Mouse (Mus musculus): ENCODE results near the gene Rbm7. TPM values are rescaled to one million over a fixed set of nuclear protein-coding genes. Genes with fewer than 3 reads are reported as not detected.
A peak's percentile ranks its signal among the peaks of the same experiment; 100 is the strongest.

Rbm7 gene
- polyA plus RNA-seq, 1 experiment from 2014 or later: 54.0 TPM

DNA sequence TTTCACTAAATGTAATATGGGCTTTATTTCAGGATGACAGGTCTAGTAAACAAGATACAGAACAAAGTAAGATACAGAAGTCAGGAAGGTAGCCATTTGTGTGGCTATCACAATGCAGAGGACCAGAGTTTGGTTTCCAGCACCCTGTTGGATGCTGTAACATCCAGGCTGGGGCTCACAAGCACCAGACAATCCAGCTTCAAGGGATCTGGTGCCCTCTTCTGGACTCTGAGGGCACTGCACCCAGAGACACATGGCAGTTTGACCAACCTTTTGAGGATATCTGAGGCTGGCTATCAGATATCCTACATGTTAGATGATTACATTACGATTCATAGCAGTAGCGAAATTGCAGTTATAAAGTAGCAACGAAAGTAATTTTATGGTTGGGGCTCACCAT is 29.4 kb downstream of the Rbm7 start:
- H3K4me2 ChIP-seq (ENCODE audit: low read depth, low read length): no peak overlapping the region
- no peaks in the 10 kb centered on the region for H3K27me3 ChIP-seq (ENCODE audit: insufficient read depth, low read length)
- peak; percentile 70 for TF ChIP-seq CTCF (IDR thresholded peaks at IDR 0.05; ENCODE audit: low read depth)
- TF ChIP-seq EP300 (IDR thresholded peaks at IDR 0.05; ENCODE audit: low read depth): no peak
- ATAC-seq (no peak), DNase-seq (peak; percentile 34)
- H3K4me3 ChIP-seq (ENCODE audit: low read depth, low read length): no peak overlapping the region
- no peak overlapping the region for H3K27ac ChIP-seq (ENCODE audit: low read depth)
- H3K9ac ChIP-seq (replicated peaks): no peak overlapping the region
- 90% methylated on average over 3 of the region's 3 CpGs for WGBS (ENCODE audit: insufficient replicate concordance)
- no peaks in the 10 kb centered on the region for H3K4me1 ChIP-seq (ENCODE audit: insufficient read depth)
- H3K9me3 ChIP-seq (ENCODE audit: low read length): no peaks in the 10 kb centered on the region
- peaks cover 14% of the 10 kb centered on the region; the same call in 1 of the 2 replicates for H3K36me3 ChIP-seq (replicated peaks; ENCODE audit: insufficient read depth, low read length)

DNA sequence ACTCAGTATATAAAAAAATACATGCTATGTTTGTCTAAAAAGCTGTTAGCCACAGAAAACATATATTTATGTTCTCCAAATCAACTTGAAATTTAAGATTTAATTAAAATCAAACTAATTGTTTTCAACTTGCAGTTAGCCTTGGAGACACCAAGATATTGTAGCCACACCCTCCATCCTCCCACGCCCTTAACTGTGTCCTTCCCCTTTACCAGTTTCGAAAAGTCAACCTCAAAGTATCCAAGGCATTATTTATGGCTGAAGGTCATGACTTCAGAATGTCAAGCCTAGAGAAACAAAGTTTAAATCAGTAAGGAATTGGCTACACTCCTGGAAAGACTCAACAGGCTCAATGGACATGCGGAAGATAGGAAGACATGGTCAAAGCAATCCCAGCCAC is 33.6 kb downstream of the Rbm7 start:
- Histone ChIP-seq H3K4me3 (ENCODE audit: low read depth, low read length) (no peak overlapping the region), H3K4me1 (ENCODE audit: insufficient read depth) (no peaks in the 10 kb centered on the region), H3K4me2 (ENCODE audit: low read depth, low read length) (no peak overlapping the region), H3K36me3 (replicated peaks; ENCODE audit: insufficient read depth, low read length) (no peaks in the 10 kb centered on the region), H3K9ac (replicated peaks) (no peak overlapping the region), H3K27me3 (ENCODE audit: insufficient read depth, low read length) (no peaks in the 10 kb centered on the region), H3K9me3 (ENCODE audit: low read length) (no peaks in the 10 kb centered on the region), H3K27ac (ENCODE audit: low read depth) (no peak overlapping the region)
- TF ChIP-seq CTCF (IDR thresholded peaks at IDR 0.05; ENCODE audit: low read depth) (no peak), EP300 (IDR thresholded peaks at IDR 0.05; ENCODE audit: low read depth) (no peak)
- WGBS (ENCODE audit: insufficient replicate concordance): 68% methylated on average over 3 of the region's 3 CpGs
- ATAC-seq (no peak), DNase-seq (no peak)

DNA sequence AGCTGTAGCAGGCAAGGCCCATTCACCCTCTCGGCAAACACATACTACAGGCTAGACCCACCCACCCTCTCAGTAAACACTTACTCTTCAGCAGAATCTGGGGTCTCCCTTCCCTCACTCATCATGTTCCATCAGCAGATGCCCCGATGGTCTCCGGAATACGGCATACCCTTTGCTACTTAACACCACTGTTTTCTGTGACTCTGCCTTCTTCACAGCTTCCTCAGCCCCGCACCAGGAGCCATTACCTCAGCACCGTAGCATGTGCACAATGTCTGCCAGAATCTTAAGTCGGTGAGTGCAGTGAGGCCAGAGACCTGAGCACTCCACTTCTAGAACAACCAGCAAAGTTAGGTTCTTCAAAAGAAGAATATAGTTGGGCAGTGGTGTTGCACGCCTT is 34.4 kb downstream of the Rbm7 start:
- Histone ChIP-seq H3K9me3 (ENCODE audit: low read length) (no peaks in the 10 kb centered on the region), H3K4me1 (ENCODE audit: insufficient read depth) (no peaks in the 10 kb centered on the region), H3K4me2 (ENCODE audit: low read depth, low read length) (no peak overlapping the region), H3K36me3 (replicated peaks; ENCODE audit: insufficient read depth, low read length) (no peaks in the 10 kb centered on the region), H3K27me3 (ENCODE audit: insufficient read depth, low read length) (no peaks in the 10 kb centered on the region), H3K9ac (replicated peaks) (no peak overlapping the region), H3K4me3 (ENCODE audit: low read depth, low read length) (no peak overlapping the region), H3K27ac (ENCODE audit: low read depth) (no peak overlapping the region)
- TF ChIP-seq EP300 (IDR thresholded peaks at IDR 0.05; ENCODE audit: low read depth): no peak
- TF ChIP-seq CTCF (IDR thresholded peaks at IDR 0.05; ENCODE audit: low read depth): no peak
- no peak for DNase-seq
- ATAC-seq: no peak
- 88% methylated on average over 8 of the region's 8 CpGs for WGBS (ENCODE audit: insufficient replicate concordance)

DNA sequence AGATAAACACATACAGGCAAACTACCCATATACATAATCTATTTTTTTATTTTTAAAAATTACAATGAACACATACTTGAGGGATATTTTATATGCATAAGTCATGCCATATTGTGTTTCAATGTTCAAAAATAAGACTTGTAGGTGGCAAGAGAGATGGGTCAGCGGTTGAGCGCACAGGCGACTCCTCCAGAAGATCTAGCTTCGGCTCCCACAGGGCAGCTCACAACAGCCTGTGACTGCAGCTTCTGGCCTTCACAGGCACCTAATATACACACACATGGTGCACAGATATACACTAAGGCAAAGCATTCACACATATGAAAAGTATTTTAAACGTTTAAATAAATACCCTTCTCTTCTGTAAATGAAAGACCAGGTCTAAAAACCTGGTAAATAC is 35.7 kb downstream of the Rbm7 start:
- Histone ChIP-seq H3K27me3 (ENCODE audit: insufficient read depth, low read length) (no peaks in the 10 kb centered on the region), H3K36me3 (replicated peaks; ENCODE audit: insufficient read depth, low read length) (no peaks in the 10 kb centered on the region), H3K27ac (ENCODE audit: low read depth) (no peak overlapping the region), H3K4me2 (ENCODE audit: low read depth, low read length) (no peak overlapping the region), H3K4me3 (ENCODE audit: low read depth, low read length) (no peak overlapping the region), H3K9ac (replicated peaks) (no peak overlapping the region), H3K4me1 (ENCODE audit: insufficient read depth) (no peaks in the 10 kb centered on the region), H3K9me3 (ENCODE audit: low read length) (no peaks in the 10 kb centered on the region)
- DNase-seq (no peak), ATAC-seq (no peak)
- 86% methylated on average over 5 of the region's 5 CpGs for WGBS (ENCODE audit: insufficient replicate concordance)
- TF ChIP-seq EP300 (IDR thresholded peaks at IDR 0.05; ENCODE audit: low read depth): no peak
- TF ChIP-seq CTCF (IDR thresholded peaks at IDR 0.05; ENCODE audit: low read depth): no peak

DNA sequence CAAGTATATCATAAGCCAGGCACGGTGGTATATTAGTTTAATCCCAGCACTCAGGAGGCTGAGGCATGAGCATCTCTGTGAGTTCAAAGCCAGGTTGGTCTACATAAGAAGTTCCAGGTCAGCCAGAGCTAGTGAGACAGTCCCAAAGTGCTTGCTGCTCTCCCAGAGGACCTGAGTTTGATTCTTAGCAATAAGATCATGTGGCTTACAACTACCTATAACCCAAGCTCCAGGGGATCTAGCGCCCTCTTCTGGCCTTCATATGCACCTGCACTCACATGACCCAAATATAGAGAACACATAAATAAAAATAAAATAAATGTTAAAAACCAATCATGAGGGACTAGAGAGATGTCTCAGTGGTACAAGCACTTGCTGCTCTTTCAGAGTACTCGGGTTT is 36.2 kb downstream of the Rbm7 start:
- H3K4me2 ChIP-seq (ENCODE audit: low read depth, low read length): no peak overlapping the region
- H3K27ac ChIP-seq (ENCODE audit: low read depth): no peak overlapping the region
- DNase-seq (peak; percentile 15), ATAC-seq (no peak)
- no peak overlapping the region for H3K9ac ChIP-seq (replicated peaks)
- 62% methylated on average over 3 of the region's 3 CpGs for WGBS (ENCODE audit: insufficient replicate concordance)
- no peaks in the 10 kb centered on the region for H3K9me3 ChIP-seq (ENCODE audit: low read length)
- no peaks in the 10 kb centered on the region for H3K27me3 ChIP-seq (ENCODE audit: insufficient read depth, low read length)
- no peaks in the 10 kb centered on the region for H3K4me1 ChIP-seq (ENCODE audit: insufficient read depth)
- peak; percentile 68 for TF ChIP-seq CTCF (IDR thresholded peaks at IDR 0.05; ENCODE audit: low read depth)
- no peak for TF ChIP-seq EP300 (IDR thresholded peaks at IDR 0.05; ENCODE audit: low read depth)
- no peak overlapping the region for H3K4me3 ChIP-seq (ENCODE audit: low read depth, low read length)
- no peaks in the 10 kb centered on the region for H3K36me3 ChIP-seq (replicated peaks; ENCODE audit: insufficient read depth, low read length)

DNA sequence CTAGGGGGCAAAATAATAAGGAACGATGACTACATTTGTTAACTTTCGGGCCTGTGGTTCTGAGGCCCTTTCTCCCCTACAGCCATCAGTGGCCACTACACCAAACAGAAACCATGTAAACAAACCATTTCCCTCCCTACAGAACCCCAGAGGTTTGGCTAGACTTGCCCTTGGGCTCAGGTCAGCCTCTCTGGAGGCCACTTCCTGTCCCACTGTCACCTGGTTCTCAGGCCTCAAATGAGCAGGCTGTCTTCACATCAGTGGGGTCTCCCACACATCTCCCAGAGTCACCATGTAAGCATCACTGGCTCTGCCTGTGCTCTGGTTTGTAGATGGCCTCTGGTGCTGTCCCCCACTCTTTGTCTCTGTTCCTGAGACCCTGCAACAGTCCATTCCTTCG is 39.1 kb downstream of the Rbm7 start:
- no peak for TF ChIP-seq EP300 (IDR thresholded peaks at IDR 0.05; ENCODE audit: low read depth)
- TF ChIP-seq CTCF (IDR thresholded peaks at IDR 0.05; ENCODE audit: low read depth): no peak
- no peaks in the 10 kb centered on the region for H3K36me3 ChIP-seq (replicated peaks; ENCODE audit: insufficient read depth, low read length)
- H3K27ac ChIP-seq (ENCODE audit: low read depth): no peak overlapping the region
- ATAC-seq (no peak), DNase-seq (no peak)
- no peak overlapping the region for H3K4me3 ChIP-seq (ENCODE audit: low read depth, low read length)
- no peak overlapping the region for H3K4me2 ChIP-seq (ENCODE audit: low read depth, low read length)
- no peak overlapping the region for H3K9ac ChIP-seq (replicated peaks)
- no peaks in the 10 kb centered on the region for H3K4me1 ChIP-seq (ENCODE audit: insufficient read depth)
- no peaks in the 10 kb centered on the region for H3K9me3 ChIP-seq (ENCODE audit: low read length)
- WGBS (ENCODE audit: insufficient replicate concordance): 83% methylated on average over 3 of the region's 3 CpGs
- H3K27me3 ChIP-seq (ENCODE audit: insufficient read depth, low read length): no peaks in the 10 kb centered on the region

DNA sequence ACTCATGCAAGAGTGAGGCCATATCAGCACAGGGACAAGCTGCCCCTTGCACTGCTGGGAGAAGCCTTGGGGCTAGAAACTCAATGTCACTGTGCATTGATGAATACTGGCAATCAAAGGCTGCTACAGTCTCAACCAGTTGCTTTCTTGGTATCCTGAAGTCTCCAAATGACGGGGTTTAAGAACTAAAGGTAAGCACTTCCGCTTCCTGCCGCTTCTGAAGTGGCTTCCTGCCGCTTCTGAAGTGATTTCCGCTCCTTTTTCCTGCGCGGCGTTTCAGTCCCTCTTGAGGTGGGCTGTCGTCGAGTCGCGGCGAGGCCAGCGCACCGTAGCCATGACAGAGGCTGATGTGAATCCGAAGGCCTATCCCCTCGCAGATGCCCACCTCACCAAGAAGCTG is 45.0 kb downstream of the Rbm7 start:
- Histone ChIP-seq H3K9me3 (ENCODE audit: low read length) (no peaks in the 10 kb centered on the region), H3K4me2 (ENCODE audit: low read depth, low read length) (no peak overlapping the region), H3K4me1 (ENCODE audit: insufficient read depth) (no peaks in the 10 kb centered on the region), H3K27me3 (ENCODE audit: insufficient read depth, low read length) (no peaks in the 10 kb centered on the region), H3K36me3 (replicated peaks; ENCODE audit: insufficient read depth, low read length) (no peaks in the 10 kb centered on the region), H3K9ac (replicated peaks) (no peak overlapping the region), H3K4me3 (ENCODE audit: low read depth, low read length) (no peak overlapping the region), H3K27ac (ENCODE audit: low read depth) (no peak overlapping the region)
- no peak for TF ChIP-seq EP300 (IDR thresholded peaks at IDR 0.05; ENCODE audit: low read depth)
- no peak for TF ChIP-seq CTCF (IDR thresholded peaks at IDR 0.05; ENCODE audit: low read depth)
- 78% methylated on average over 17 of the region's 17 CpGs for WGBS (ENCODE audit: insufficient replicate concordance)
- ATAC-seq: no peak
- DNase-seq: peak; percentile 7

Data from liver, postnatal 0 days (tissue).